Mouse (Mus musculus) hindbrain, embryonic 14.5 days (tissue): Measurements from ENCODE around the gene Pik3c2a. TPM values are rescaled to one million over a fixed set of nuclear protein-coding genes. Genes with fewer than 3 reads are reported as not detected.

Experiments used
- ATAC-seq: fragments of 200-750 bp; cut with Nextera tagmentation; 2 replicates; pipeline ENCODE4 v1.8.0; 2017; ENCODE audit warnings: moderate number of reproducible peaks, mild to moderate bottlenecking, moderate TSS enrichment, moderate library complexity; ENCODE audit not compliant: low FRiP score
- DNase-seq: peaks from one replicate; pipeline ENCODE4 v3.0.0-alpha.2; 2015; ENCODE audit warnings: low spot score
- H3K27ac ChIP-seq: fragments of 300-500 bp; sonication (generic); 2 replicates; pipeline ENCODE4 v1.5.1; 2014; ENCODE audit warnings: mild to moderate bottlenecking, moderate library complexity
- H3K27me3 ChIP-seq: fragments of 300-500 bp; sonication (generic); 2 replicates; pipeline ENCODE4 v1.6.1; 2014; ENCODE audit warnings: mild to moderate bottlenecking, low read length, mixed read lengths; ENCODE audit not compliant: control insufficient read depth, insufficient read depth
- H3K36me3 ChIP-seq: fragments of 300-500 bp; sonication (generic); replicated peaks from 2 replicates; pipeline ENCODE4 v1.6.1; 2014; ENCODE audit not compliant: control insufficient read depth, insufficient read depth
- H3K4me1 ChIP-seq: fragments of 300-500 bp; sonication (generic); replicated peaks from 2 replicates; pipeline ENCODE4 v1.6.1; 2014; ENCODE audit warnings: antibody characterized with exemption, low read length, mixed read lengths; ENCODE audit not compliant: control insufficient read depth, insufficient read depth
- H3K4me2 ChIP-seq: fragments of 300-500 bp; sonication (generic); replicated peaks from 2 replicates; pipeline ENCODE4 v1.6.1; 2014; ENCODE audit warnings: mild to moderate bottlenecking, moderate library complexity
- H3K4me3 ChIP-seq: fragments of 300-500 bp; sonication (generic); replicated peaks from 2 replicates; pipeline ENCODE4 v1.5.1; 2014; ENCODE audit warnings: mild to moderate bottlenecking, low read length
- H3K9ac ChIP-seq: fragments of 300-500 bp; sonication (generic); 2 replicates; pipeline ENCODE4 v1.6.1; 2014
- H3K9me3 ChIP-seq: fragments of 300-500 bp; sonication (generic); 2 replicates; pipeline ENCODE4 v1.6.1; 2016; ENCODE audit warnings: low read length; ENCODE audit not compliant: control insufficient read depth
- WGBS: fragments of 180-500 bp; shearing (Covaris S2); extraction: QIAGEN DNeasy Blood & Tissue Kit; methylation state at CpG from one replicate; pipeline ENCODE4 v1.1.7; 2014; 5-methylcytosine and 5-hydroxymethylcytosine counted together
- polyA plus RNA-seq: library from polyadenylated mRNA; unstranded; fragments of >200 nt; fragmentation: Nextera tagmentation; extraction: Ambion mirVana; gene quantifications from 2 replicates; pipeline ENCODE4 v1.2.1, GENCODE M21; 2014

Gene Pik3c2a
- polyA plus RNA-seq, 1 experiment from 2014 or later, result 17.0 TPM

DNA sequence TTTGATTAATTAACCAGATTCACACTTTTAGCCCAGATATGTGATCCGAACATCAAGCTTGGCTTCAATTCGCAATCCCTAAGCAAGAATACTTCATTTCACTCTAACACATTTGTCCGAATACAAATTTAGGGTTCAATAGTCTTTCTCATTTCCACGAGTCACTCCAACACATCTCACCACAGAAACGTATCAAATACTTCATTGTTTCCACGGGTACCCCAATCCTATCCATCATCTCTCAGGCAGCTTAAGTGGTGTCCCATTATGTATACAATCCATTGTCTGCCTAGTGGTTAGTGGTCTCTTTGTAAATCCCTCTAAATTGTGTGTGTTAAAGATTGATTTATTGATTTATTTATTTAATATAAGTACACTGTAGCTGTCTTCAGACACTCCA, 108.1 kb downstream of the Pik3c2a start:
- no peaks in the 10 kb centered on the region for H3K27me3 ChIP-seq
- no peak for DNase-seq
- H3K36me3 ChIP-seq, result peaks cover 40% of the 10 kb centered on the region
- H3K4me1 ChIP-seq, result peaks cover 10% of the 10 kb centered on the region
- H3K4me2 ChIP-seq, result peak overlapping the region; percentile 62
- peak overlapping the region; percentile 68; the same call in 1 of the 2 replicates for H3K4me3 ChIP-seq
- H3K27ac ChIP-seq, result no peak overlapping the region
- 78% methylated on average over 6 of the region's 6 CpGs for WGBS
- ATAC-seq, result no peak
- H3K9ac ChIP-seq, result no peak overlapping the region
- no peaks in the 10 kb centered on the region for H3K9me3 ChIP-seq

DNA sequence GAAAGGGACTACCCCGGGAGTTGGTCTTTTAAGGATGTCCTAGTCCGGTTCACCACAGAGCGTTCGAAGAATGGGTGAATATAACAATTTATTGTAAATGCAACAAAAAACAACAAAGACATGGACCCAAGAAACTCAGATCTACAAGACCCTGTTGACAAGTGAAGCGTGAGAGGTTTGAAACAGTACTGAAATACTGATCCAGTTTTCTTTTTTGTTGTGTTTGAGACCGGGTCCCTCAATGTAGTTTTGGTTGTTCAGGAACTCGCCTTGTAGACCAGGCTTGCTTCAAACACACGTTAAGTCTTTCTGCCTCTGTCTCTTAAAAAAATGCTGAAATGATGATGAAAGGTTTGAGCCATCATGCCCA, 108.6 kb downstream of the Pik3c2a start:
- ATAC-seq (no peak), DNase-seq (no peak)
- WGBS, result 26% methylated on average over 8 of the region's 8 CpGs
- peak overlapping the region; percentile 86 for H3K9ac ChIP-seq
- H3K4me2 ChIP-seq, result peak overlapping the region; percentile 62
- H3K27me3 ChIP-seq, result no peaks in the 10 kb centered on the region
- peaks cover 10% of the 10 kb centered on the region for H3K4me1 ChIP-seq
- H3K36me3 ChIP-seq, result peaks cover 40% of the 10 kb centered on the region
- peak overlapping the region; percentile 26; the same call in 1 of the 2 replicates for H3K27ac ChIP-seq
- no peaks in the 10 kb centered on the region for H3K9me3 ChIP-seq
- peak overlapping the region; percentile 68 for H3K4me3 ChIP-seq

DNA sequence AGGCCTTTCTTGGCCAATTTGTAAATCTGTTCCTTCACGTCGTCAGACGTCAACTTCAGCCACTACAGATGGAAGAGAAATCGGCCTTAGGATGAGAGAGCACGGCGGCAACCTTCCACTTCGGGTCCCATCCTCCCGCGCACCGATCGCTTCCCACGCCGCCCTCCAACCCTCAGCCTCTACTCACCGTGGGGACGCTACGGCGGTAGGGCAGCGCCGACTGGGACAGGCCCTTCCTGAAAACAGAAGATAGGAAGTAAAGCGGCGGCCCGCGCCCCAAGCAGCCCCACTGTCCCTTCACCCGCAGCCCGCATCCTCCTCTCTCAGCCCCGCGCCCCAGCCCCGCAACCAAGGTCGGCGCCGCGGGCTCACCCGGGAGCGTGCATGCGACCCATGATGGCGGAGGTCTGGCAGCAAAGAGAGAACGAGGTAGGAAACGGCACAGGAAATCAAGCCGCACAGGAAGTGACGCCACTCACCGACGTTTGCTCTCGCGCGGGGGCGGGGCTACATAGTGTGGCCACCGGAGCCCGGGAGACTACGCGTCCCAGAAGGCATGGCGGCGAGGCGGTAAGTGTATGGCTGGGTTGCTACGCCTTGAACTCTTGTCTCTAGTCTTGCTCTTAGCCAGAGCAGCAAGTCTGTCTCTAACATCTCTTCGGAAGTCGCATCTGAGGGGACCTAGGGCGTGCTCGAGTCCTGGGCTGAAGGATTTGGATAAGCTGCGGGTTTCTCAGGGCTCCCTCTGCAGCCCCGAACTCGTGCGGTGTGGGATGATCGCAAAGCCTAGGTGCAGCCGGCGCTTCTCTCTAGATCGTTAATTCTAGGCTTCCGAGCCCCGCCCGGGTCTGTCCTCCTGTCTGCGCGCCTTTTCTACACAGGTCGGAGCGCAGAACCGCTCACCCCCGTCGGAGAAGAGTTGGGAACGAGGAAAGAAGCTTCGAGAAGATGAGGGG, 109.3 kb downstream of the Pik3c2a start, which contains the start of gene Rps13:
Gene Rps13 (minus strand): TSS at position 483 of the 956 bp plus-strand sequence.
- no peaks in the 10 kb centered on the region for H3K27me3 ChIP-seq
- peaks cover 10% of the 10 kb centered on the region for H3K4me1 ChIP-seq
- ATAC-seq, result peak; percentile 99
- H3K36me3 ChIP-seq, result peaks cover 39% of the 10 kb centered on the region
- no peaks in the 10 kb centered on the region for H3K9me3 ChIP-seq
- peak within 1 kb of the TSS; percentile 68 for H3K4me3 ChIP-seq
- H3K4me2 ChIP-seq, result peak within 1 kb of the TSS; percentile 62
- WGBS, result under 1% methylated on average over 78 of the region's 78 CpGs
- peak within 1 kb of the TSS; percentile 84 for H3K27ac ChIP-seq
- DNase-seq, result peak; percentile 98
- H3K9ac ChIP-seq, result peak within 1 kb of the TSS; percentile 86

DNA sequence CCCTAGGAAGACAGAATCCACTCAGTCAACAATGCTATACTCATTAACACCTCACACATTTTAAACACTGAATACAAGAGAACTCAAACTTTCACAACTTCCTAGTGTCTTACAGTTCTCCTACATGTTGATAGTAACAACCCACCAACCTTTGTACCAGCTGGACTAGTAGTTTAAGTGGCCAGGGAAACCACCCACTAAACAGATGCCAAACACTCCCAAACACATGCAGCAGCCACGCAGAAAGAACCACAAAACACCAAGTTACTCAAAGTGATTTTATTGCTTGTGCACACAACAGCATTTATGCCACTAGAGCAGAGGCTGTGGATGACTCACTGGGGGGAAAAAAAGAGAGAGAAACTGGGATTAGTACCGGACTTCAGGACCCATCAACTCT, 112.0 kb downstream of the Pik3c2a start:
- no peak overlapping the region for H3K27ac ChIP-seq
- WGBS, result 83% methylated on average over 2 of the region's 2 CpGs
- H3K4me3 ChIP-seq, result no peak overlapping the region
- ATAC-seq (no peak), DNase-seq (no peak)
- H3K9me3 ChIP-seq, result no peaks in the 10 kb centered on the region
- H3K27me3 ChIP-seq, result no peaks in the 10 kb centered on the region
- peaks cover 10% of the 10 kb centered on the region for H3K4me1 ChIP-seq
- H3K4me2 ChIP-seq, result no peak overlapping the region
- H3K9ac ChIP-seq, result no peak overlapping the region
- peaks cover 42% of the 10 kb centered on the region for H3K36me3 ChIP-seq

DNA sequence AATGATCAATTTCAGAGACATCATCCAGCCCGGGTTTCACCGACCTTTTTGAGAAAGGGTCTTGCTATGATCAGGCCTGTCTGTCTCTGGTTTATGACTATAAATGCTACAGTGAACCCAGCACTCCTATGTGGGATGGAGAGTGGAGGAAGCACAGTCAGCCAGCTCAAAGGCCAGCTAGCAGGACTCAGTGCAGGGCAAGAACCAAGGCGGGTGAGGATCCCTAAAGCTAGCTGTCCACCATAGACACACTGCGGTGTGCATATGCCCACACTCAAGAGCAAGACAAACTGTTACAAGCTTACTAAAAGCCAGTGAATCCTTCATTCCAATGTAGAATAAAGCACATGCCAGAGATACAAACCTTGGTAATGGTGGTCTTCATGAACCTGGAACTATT, 113.4 kb downstream of the Pik3c2a start:
- H3K4me1 ChIP-seq, result peaks cover 10% of the 10 kb centered on the region
- ATAC-seq (no peak), DNase-seq (no peak)
- H3K4me2 ChIP-seq, result no peak overlapping the region
- no peak overlapping the region for H3K4me3 ChIP-seq
- H3K27me3 ChIP-seq, result no peaks in the 10 kb centered on the region
- no peak overlapping the region for H3K27ac ChIP-seq
- H3K9me3 ChIP-seq, result no peaks in the 10 kb centered on the region
- 91% methylated on average over 4 of the region's 4 CpGs for WGBS
- H3K36me3 ChIP-seq, result peaks cover 42% of the 10 kb centered on the region
- no peak overlapping the region for H3K9ac ChIP-seq

DNA sequence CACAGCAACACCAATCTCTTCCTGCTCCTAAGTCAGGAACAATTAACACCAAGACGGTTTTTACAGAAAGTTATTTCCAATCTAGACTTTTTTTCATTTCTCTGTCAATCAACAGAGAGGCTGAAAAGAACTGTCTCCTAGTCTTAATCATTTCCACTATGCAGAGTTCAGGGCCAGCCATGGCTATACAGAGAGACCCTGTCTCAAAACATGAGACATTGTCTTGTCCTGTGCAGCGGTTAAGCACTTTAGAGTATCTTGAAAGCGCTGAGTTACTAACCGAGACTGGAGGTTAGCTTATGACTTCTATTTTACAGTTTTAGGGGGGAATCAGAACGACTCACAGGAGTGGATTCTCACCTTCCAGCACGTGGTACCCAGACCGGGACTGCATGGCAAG, 114.5 kb downstream of the Pik3c2a start:
- H3K9me3 ChIP-seq, result no peaks in the 10 kb centered on the region
- peaks cover 10% of the 10 kb centered on the region for H3K4me1 ChIP-seq
- H3K36me3 ChIP-seq, result peaks cover 42% of the 10 kb centered on the region
- no peak overlapping the region for H3K27ac ChIP-seq
- no peak overlapping the region for H3K4me2 ChIP-seq
- no peaks in the 10 kb centered on the region for H3K27me3 ChIP-seq
- no peak for DNase-seq
- no peak for ATAC-seq
- WGBS, result 80% methylated on average over 7 of the region's 7 CpGs
- H3K4me3 ChIP-seq, result no peak overlapping the region
- no peak overlapping the region for H3K9ac ChIP-seq

DNA sequence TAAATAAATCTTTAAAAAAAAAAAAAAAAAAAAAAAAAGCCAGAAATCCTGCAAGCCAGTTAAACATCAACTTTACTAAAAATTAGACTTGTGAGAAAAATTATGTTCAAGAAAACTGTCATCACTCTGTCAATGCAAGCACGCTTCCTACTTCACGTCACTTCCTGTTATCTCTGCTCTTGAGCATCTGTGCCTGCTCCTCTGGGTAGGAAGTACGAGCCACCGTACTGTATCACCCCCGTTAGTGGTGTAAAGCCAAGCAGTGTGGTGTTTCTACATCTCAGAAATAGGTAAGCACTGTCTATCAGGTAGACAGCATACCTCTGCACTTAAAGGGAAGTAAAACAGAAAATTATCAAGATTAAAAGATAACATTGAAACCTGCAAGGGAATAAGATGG, 115.3 kb downstream of the Pik3c2a start:
- no peak overlapping the region for H3K4me3 ChIP-seq
- H3K27ac ChIP-seq, result no peak overlapping the region
- ATAC-seq, result no peak
- no peak overlapping the region for H3K9ac ChIP-seq
- H3K9me3 ChIP-seq, result no peaks in the 10 kb centered on the region
- H3K36me3 ChIP-seq, result peaks cover 42% of the 10 kb centered on the region
- H3K27me3 ChIP-seq, result no peaks in the 10 kb centered on the region
- DNase-seq, result no peak
- H3K4me1 ChIP-seq, result peaks cover 6% of the 10 kb centered on the region
- 93% methylated on average over 5 of the region's 5 CpGs for WGBS
- no peak overlapping the region for H3K4me2 ChIP-seq

DNA sequence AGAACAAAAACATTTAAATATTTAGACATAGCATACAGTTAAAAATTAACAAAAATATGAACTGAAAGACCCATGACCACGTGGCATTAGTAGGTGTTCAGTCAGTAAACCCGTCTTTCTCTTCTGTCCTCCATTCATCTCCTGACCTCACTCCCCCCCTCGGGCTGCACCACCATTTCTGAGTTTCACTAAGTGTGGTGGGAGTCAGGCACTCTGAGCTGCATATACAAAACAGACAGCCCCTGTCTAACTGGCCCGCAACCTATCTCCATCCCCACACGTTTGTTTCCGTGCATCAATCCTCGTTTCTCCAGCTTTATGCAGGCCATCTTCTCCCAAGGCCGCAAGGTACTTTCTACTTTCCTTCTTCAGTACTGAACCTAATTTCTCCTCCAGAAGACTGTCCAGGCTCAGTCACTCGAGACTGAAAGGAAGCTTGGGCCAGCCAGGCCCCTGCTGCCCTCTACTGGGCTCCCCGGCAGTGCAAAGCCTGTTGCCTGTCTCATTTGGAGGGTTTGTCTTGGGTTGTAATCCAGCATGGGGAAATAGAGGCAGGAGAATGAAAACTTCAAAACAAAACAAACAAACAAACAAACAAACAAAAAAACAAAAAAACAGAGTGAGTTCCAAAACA, 119.8 kb downstream of the Pik3c2a start:
- 37% methylated on average over 10 of the region's 10 CpGs for WGBS
- Histone ChIP-seq H3K9ac (no peak overlapping the region), H3K4me2 (no peak overlapping the region), H3K9me3 (no peaks in the 10 kb centered on the region), H3K4me1 (no peaks in the 10 kb centered on the region), H3K27me3 (no peaks in the 10 kb centered on the region), H3K4me3 (no peak overlapping the region), H3K27ac (no peak overlapping the region), H3K36me3 (peaks cover under 1% of the 10 kb centered on the region; the same call in 1 of the 2 replicates)
- DNase-seq, result peak; percentile 78
- no peak for ATAC-seq

DNA sequence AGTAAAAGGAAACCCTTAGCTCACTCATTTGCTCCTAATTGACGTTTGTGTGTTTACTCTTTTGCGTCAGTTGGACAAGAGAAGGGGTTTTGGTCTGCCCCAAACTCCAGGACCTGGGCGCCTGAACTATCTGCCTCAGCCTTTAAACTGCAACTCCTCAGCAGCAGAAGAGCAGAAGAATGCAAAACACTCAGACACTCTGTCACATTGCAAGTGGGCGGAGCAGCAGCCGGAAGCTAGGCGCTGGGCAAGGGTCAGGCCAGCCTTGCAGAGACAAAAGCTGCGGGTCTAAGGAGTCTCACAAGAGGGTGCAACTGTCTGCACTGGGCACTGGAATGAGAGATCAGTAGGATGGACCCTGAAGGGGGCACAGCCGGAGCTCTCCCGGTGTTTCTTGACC, 133.8 kb downstream of the Pik3c2a start:
- Histone ChIP-seq H3K4me1 (peaks cover 6% of the 10 kb centered on the region), H3K9me3 (no peaks in the 10 kb centered on the region), H3K27ac (no peak overlapping the region), H3K4me3 (no peak overlapping the region), H3K9ac (no peak overlapping the region), H3K27me3 (peaks cover 18% of the 10 kb centered on the region; the same call in 1 of the 2 replicates), H3K4me2 (no peak overlapping the region), H3K36me3 (no peaks in the 10 kb centered on the region)
- no peak for DNase-seq
- 11% methylated on average over 9 of the region's 9 CpGs for WGBS
- no peak for ATAC-seq
